Mouse (Mus musculus): ENCODE measurements around the gene Dhx29.

- TF ChIP-seq POLR2A (IDR thresholded peaks at IDR 0.05; ENCODE audit: low read depth, low read length): peak; percentile 43
- TF ChIP-seq CTCF (IDR thresholded peaks at IDR 0.05; ENCODE audit: extremely low read depth, insufficient read depth, insufficient read length, insufficient replicate concordance): no peak
Observed at GRCm38 (mm10) chr13:112987532-112987943, 60.3 kb downstream of the Dhx29 start, which contains the start of gene Ccno.

Measured in spleen, adult 2 months (tissue).